In the genomic region with DNA sequence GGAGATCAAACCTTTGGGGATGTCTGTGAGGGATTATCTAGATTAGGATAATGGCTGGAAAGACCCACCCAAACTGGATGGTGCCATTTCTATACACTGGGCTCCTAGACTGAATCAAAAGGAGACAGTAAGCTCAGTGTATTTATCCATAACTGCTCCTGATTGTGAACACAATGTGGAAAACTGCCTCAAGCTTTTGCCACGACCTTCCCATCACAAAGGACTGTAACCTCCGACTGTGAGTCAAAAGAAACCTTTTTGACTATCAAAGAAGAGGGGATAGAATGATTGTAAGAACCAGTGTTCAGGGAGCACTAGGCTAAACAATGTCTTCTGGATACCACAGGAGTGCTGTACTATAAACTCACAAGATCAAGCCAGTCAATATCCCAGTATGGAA, we compare ENCODE assay signal across 23 mouse cellular contexts. TPM values are rescaled to one million over a fixed set of nuclear protein-coding genes. Genes with fewer than 3 reads are reported as not detected.
DNase-seq lines count a peak whose midpoint lies in the region; ATAC-seq lines count a peak whose summit lies in the region.
"Had no signal": no experiment of that assay in that cellular context is flagged by ENCODE, and none has a peak within 500 bp of the region (broad histone marks: within the 10 kb centered on the region; RNA-seq: fewer than 3 reads in every experiment).

No protein-coding gene starts in this region.

- H3K9me3 ChIP-seq in liver, embryonic 12.5 days (replicated peaks) = no peaks in the 10 kb centered on the region
- H3K9me3 ChIP-seq in liver, embryonic 15.5 days (replicated peaks) = no peaks in the 10 kb centered on the region
- no peaks in the 10 kb centered on the region for H3K9me3 ChIP-seq in forebrain, embryonic 13.5 days (replicated peaks)
- H3K9me3 ChIP-seq: forebrain, embryonic 10.5 days; hindbrain, embryonic 10.5 days; hindbrain, embryonic 13.5 days had no signal

- DNase-seq in R1 (ENCODE audit: low read depth, low spot score) = peak; percentile 74
- no peak for DNase-seq in cerebellum, adult 11-12 months
- no peak for DNase-seq in heart, postnatal 4 days
- DNase-seq: adrenal gland, adult 8-10 months; adrenal gland, postnatal 25 days; cerebellum, adult 18-20 months; cerebellum, adult 9-10 months; cerebellum, postnatal 14 days; forebrain, postnatal 0 days; gastrocnemius, adult 2 months; gastrocnemius, postnatal 14 days; heart, adult 11 months had no signal

- H3K36me3 ChIP-seq in liver, embryonic 12.5 days = no peaks in the 10 kb centered on the region
- no peaks in the 10 kb centered on the region for H3K36me3 ChIP-seq in liver, embryonic 15.5 days (replicated peaks)
- H3K36me3 ChIP-seq in forebrain, embryonic 13.5 days (ENCODE audit: poor library complexity, severe bottlenecking) = no peaks in the 10 kb centered on the region
- H3K36me3 ChIP-seq: hindbrain, embryonic 10.5 days; hindbrain, embryonic 13.5 days had no signal

- no peak overlapping the region for H3K9ac ChIP-seq in liver, embryonic 12.5 days
- no peak overlapping the region for H3K9ac ChIP-seq in liver, embryonic 15.5 days
- H3K9ac ChIP-seq in forebrain, embryonic 13.5 days = no peak overlapping the region
- H3K9ac ChIP-seq: forebrain, postnatal 0 days; hindbrain, embryonic 13.5 days had no signal

- H3K4me1 ChIP-seq in liver, embryonic 12.5 days = peaks cover 27% of the 10 kb centered on the region
- peaks cover 28% of the 10 kb centered on the region for H3K4me1 ChIP-seq in liver, embryonic 15.5 days (replicated peaks)
- no peaks in the 10 kb centered on the region for H3K4me1 ChIP-seq in forebrain, embryonic 13.5 days
- H3K4me1 ChIP-seq: forebrain, embryonic 10.5 days; hindbrain, embryonic 10.5 days; hindbrain, embryonic 13.5 days had no signal

- no peak overlapping the region for H3K4me2 ChIP-seq in liver, embryonic 12.5 days
- no peak overlapping the region for H3K4me2 ChIP-seq in liver, embryonic 15.5 days
- no peak overlapping the region for H3K4me2 ChIP-seq in forebrain, embryonic 13.5 days
- H3K4me2 ChIP-seq: heart, embryonic 11.5 days; hindbrain, embryonic 13.5 days had no signal

- no peaks in the 10 kb centered on the region for H3K27me3 ChIP-seq in liver, embryonic 12.5 days (replicated peaks)
- no peaks in the 10 kb centered on the region; the same call in 1 of the 2 replicates for H3K27me3 ChIP-seq in liver, embryonic 15.5 days
- peaks cover 15% of the 10 kb centered on the region for H3K27me3 ChIP-seq in forebrain, embryonic 13.5 days

- no peak for ATAC-seq in liver, embryonic 12.5 days
- ATAC-seq in liver, embryonic 15.5 days (ENCODE audit: insufficient read depth) = no peak
- ATAC-seq in forebrain, embryonic 13.5 days = no peak
- ATAC-seq: CD4-positive, CD25-positive, alpha-beta regulatory T cell, adult 4 months; forebrain, embryonic 14.5 days; forebrain, postnatal 0 days; hindbrain, postnatal 0 days; inflammation-experienced regulatory T-cells, adult 6 months had no signal

- H3K4me3 ChIP-seq in liver, embryonic 12.5 days = no peak overlapping the region
- H3K4me3 ChIP-seq in liver, embryonic 15.5 days (replicated peaks) = no peak overlapping the region
- H3K4me3 ChIP-seq in forebrain, embryonic 13.5 days = no peak overlapping the region
- H3K4me3 ChIP-seq: forebrain, embryonic 10.5 days; gastrocnemius, adult 2 months; hindbrain, embryonic 10.5 days; hindbrain, embryonic 13.5 days had no signal

- H3K27ac ChIP-seq in liver, embryonic 12.5 days = peak overlapping the region; percentile 90
- H3K27ac ChIP-seq in liver, embryonic 15.5 days (replicated peaks) = peak overlapping the region; percentile 81
- H3K27ac ChIP-seq in forebrain, embryonic 13.5 days = no peak overlapping the region
- H3K27ac ChIP-seq: forebrain, embryonic 10.5 days; gastrocnemius, adult 2 months; hindbrain, embryonic 10.5 days; hindbrain, embryonic 13.5 days; hindbrain, postnatal 0 days had no signal

- 81% methylated on average over 2 of the region's 2 CpGs for WGBS in liver, embryonic 12.5 days (ENCODE audit: insufficient replicate concordance)
- WGBS in liver, embryonic 15.5 days (ENCODE audit: insufficient replicate concordance) = 65% methylated on average over 2 of the region's 2 CpGs
- WGBS in forebrain, embryonic 13.5 days = 66% methylated on average over 2 of the region's 2 CpGs

RNA-seq across cellular contexts. Expression of a gene that starts 21.1 kb away (rescaled TPM):
- 4.5 and 5.3 TPM in 2 replicates for polyA plus RNA-seq in liver, embryonic 12.5 days (2016; fragmentation: Nextera tagmentation; extraction: Ambion mirVana)
- 2.8 and 3.2 TPM in 2 replicates for polyA plus RNA-seq in liver, embryonic 15.5 days (2015; fragmentation: Nextera tagmentation; extraction: Ambion mirVana)
- 21.1 and 21.5 TPM in 2 replicates for polyA plus RNA-seq in forebrain, embryonic 13.5 days (2015; fragmentation: Nextera tagmentation; extraction: Ambion mirVana)
- total RNA-seq in heart, postnatal 4 days (2021) = 1 to 10 TPM; 3.0 to 3.5 TPM

RNA-seq across cellular contexts. Expression of a gene that starts 36.0 kb away (rescaled TPM):
- polyA plus RNA-seq in liver, embryonic 12.5 days (2016; fragmentation: Nextera tagmentation; extraction: Ambion mirVana) = 10.7 and 11.6 TPM in 2 replicates
- polyA plus RNA-seq in liver, embryonic 15.5 days (2015; fragmentation: Nextera tagmentation; extraction: Ambion mirVana) = 4.5 and 5.5 TPM in 2 replicates
- 44.2 and 46.1 TPM in 2 replicates for polyA plus RNA-seq in forebrain, embryonic 13.5 days (2015; fragmentation: Nextera tagmentation; extraction: Ambion mirVana)
- 10 to 100 TPM; 13.5 to 14.6 TPM for total RNA-seq in heart, postnatal 4 days (2021)
